Mouse (Mus musculus): ENCODE data around the gene Skil. TPM values are rescaled to one million over a fixed set of nuclear protein-coding genes. Genes with fewer than 3 reads are reported as not detected.
A peak's percentile ranks its signal among the peaks of the same experiment; 100 is the strongest.

Gene Skil
- polyA plus RNA-seq, 1 experiment from 2014 or later = 34.9 TPM

- ATAC-seq (ENCODE audit: insufficient number of reproducible peaks, insufficient read depth, low FRiP score, low TSS enrichment) = no peak
- no peaks in the 10 kb centered on the region for H3K9me3 ChIP-seq
- H3K27ac ChIP-seq = no peak overlapping the region
- no peaks in the 10 kb centered on the region for H3K27me3 ChIP-seq
- H3K4me3 ChIP-seq = no peak overlapping the region
- 0 out of 2 replicates have a peak, but pooled peaks cover 4% of the 10 kb centered on the region for H3K36me3 ChIP-seq
- no peak overlapping the region for H3K9ac ChIP-seq
- H3K4me1 ChIP-seq = peaks cover 29% of the 10 kb centered on the region; the same call in 1 of the 2 replicates
- 81% methylated on average over 5 of the region's 5 CpGs for WGBS
- H3K4me2 ChIP-seq (replicated peaks) = peak overlapping the region; percentile 40
These were observed 5.2 kb downstream of the Skil start for GRCm38 (mm10) chr3:31100026-31100425.

GRCm38 (mm10) chr3:31100802-31101201 is 5.9 kb downstream of the Skil start:
- Histone ChIP-seq H3K27ac (no peak overlapping the region), H3K4me3 (no peak overlapping the region), H3K9me3 (no peaks in the 10 kb centered on the region), H3K27me3 (no peaks in the 10 kb centered on the region), H3K9ac (no peak overlapping the region), H3K36me3 (0 out of 2 replicates have a peak, but pooled peaks cover 9% of the 10 kb centered on the region), H3K4me1 (peaks cover 30% of the 10 kb centered on the region; the same call in 1 of the 2 replicates), H3K4me2 (replicated peaks) (no peak overlapping the region)
- no peak for ATAC-seq (ENCODE audit: insufficient number of reproducible peaks, insufficient read depth, low FRiP score, low TSS enrichment)
- 95% methylated on average over 3 of the region's 3 CpGs for WGBS

- Histone ChIP-seq H3K36me3 (0 out of 2 replicates have a peak, but pooled peaks cover 5% of the 10 kb centered on the region), H3K4me1 (0 out of 2 replicates have a peak, but pooled peaks cover 11% of the 10 kb centered on the region), H3K27ac (no peak overlapping the region), H3K27me3 (no peaks in the 10 kb centered on the region), H3K4me3 (no peak overlapping the region), H3K9ac (no peak overlapping the region), H3K4me2 (replicated peaks) (no peak overlapping the region), H3K9me3 (no peaks in the 10 kb centered on the region)
- no peak for ATAC-seq (ENCODE audit: insufficient number of reproducible peaks, insufficient read depth, low FRiP score, low TSS enrichment)
- 65% methylated on average over 6 of the region's 6 CpGs for WGBS
These were observed 10.1 kb downstream of the Skil start for GRCm38 (mm10) chr3:31104936-31105335.

GRCm38 (mm10) chr3:31106597-31106996 is 11.7 kb downstream of the Skil start:
- H3K9ac ChIP-seq = no peak overlapping the region
- H3K4me3 ChIP-seq = no peak overlapping the region
- 90% methylated on average over 6 of the region's 6 CpGs for whole genome bisulfite sequencing
- H3K9me3 ChIP-seq = no peaks in the 10 kb centered on the region
- no peak overlapping the region for H3K27ac ChIP-seq
- H3K4me1 ChIP-seq = 0 out of 2 replicates have a peak, but pooled peaks cover 4% of the 10 kb centered on the region
- H3K36me3 ChIP-seq = 0 out of 2 replicates have a peak, but pooled peaks cover 5% of the 10 kb centered on the region
- no peak overlapping the region for H3K4me2 ChIP-seq (replicated peaks)
- ATAC-seq (ENCODE audit: insufficient number of reproducible peaks, insufficient read depth, low FRiP score, low TSS enrichment) = no peak
- no peaks in the 10 kb centered on the region for H3K27me3 ChIP-seq

- Histone ChIP-seq H3K4me2 (replicated peaks) (no peak overlapping the region), H3K27ac (no peak overlapping the region), H3K27me3 (no peaks in the 10 kb centered on the region), H3K36me3 (0 out of 2 replicates have a peak, but pooled peaks cover 5% of the 10 kb centered on the region), H3K4me1 (0 out of 2 replicates have a peak, but pooled peaks cover 4% of the 10 kb centered on the region), H3K9ac (no peak overlapping the region), H3K4me3 (no peak overlapping the region), H3K9me3 (no peaks in the 10 kb centered on the region)
- no peak for ATAC-seq (ENCODE audit: insufficient number of reproducible peaks, insufficient read depth, low FRiP score, low TSS enrichment)
- 86% methylated on average over 4 of the region's 4 CpGs for WGBS
These were observed 12.8 kb downstream of the Skil start for GRCm38 (mm10) chr3:31107674-31108073.

GRCm38 (mm10) chr3:31109108-31109507 is 14.2 kb downstream of the Skil start:
- Histone ChIP-seq H3K9me3 (no peaks in the 10 kb centered on the region), H3K36me3 (peaks cover 15% of the 10 kb centered on the region), H3K9ac (no peak overlapping the region), H3K27ac (no peak overlapping the region), H3K27me3 (no peaks in the 10 kb centered on the region), H3K4me2 (replicated peaks) (no peak overlapping the region), H3K4me3 (no peak overlapping the region), H3K4me1 (0 out of 2 replicates have a peak, but pooled peaks cover 4% of the 10 kb centered on the region)
- 86% methylated on average over 3 of the region's 3 CpGs for WGBS
- ATAC-seq (ENCODE audit: insufficient number of reproducible peaks, insufficient read depth, low FRiP score, low TSS enrichment) = no peak

- 69% methylated on average over 4 of the region's 4 CpGs for WGBS
- ATAC-seq (ENCODE audit: insufficient number of reproducible peaks, insufficient read depth, low FRiP score, low TSS enrichment) = no peak
- Histone ChIP-seq H3K9ac (no peak overlapping the region), H3K27ac (no peak overlapping the region), H3K4me2 (replicated peaks) (no peak overlapping the region), H3K36me3 (peaks cover 34% of the 10 kb centered on the region), H3K4me1 (no peaks in the 10 kb centered on the region), H3K4me3 (no peak overlapping the region), H3K27me3 (no peaks in the 10 kb centered on the region), H3K9me3 (no peaks in the 10 kb centered on the region)
These were observed 28.2 kb downstream of the Skil start for GRCm38 (mm10) chr3:31123098-31123497.

GRCm38 (mm10) chr3:31126303-31126702 is 31.4 kb downstream of the Skil start:
- Histone ChIP-seq H3K27ac (no peak overlapping the region), H3K9me3 (no peaks in the 10 kb centered on the region), H3K9ac (no peak overlapping the region), H3K36me3 (peaks cover 11% of the 10 kb centered on the region), H3K27me3 (no peaks in the 10 kb centered on the region), H3K4me2 (replicated peaks) (no peak overlapping the region), H3K4me3 (no peak overlapping the region), H3K4me1 (no peaks in the 10 kb centered on the region)
- WGBS = 69% methylated on average over 4 of the region's 4 CpGs
- ATAC-seq (ENCODE audit: insufficient number of reproducible peaks, insufficient read depth, low FRiP score, low TSS enrichment) = no peak

GRCm38 (mm10) chr3:31126848-31127247 is 32.0 kb downstream of the Skil start:
- Histone ChIP-seq H3K9ac (no peak overlapping the region), H3K27ac (no peak overlapping the region), H3K4me3 (no peak overlapping the region), H3K9me3 (no peaks in the 10 kb centered on the region), H3K4me2 (replicated peaks) (no peak overlapping the region), H3K4me1 (no peaks in the 10 kb centered on the region), H3K27me3 (no peaks in the 10 kb centered on the region), H3K36me3 (peaks cover 10% of the 10 kb centered on the region)
- WGBS = 83% methylated on average over 3 of the region's 3 CpGs
- no peak for ATAC-seq (ENCODE audit: insufficient number of reproducible peaks, insufficient read depth, low FRiP score, low TSS enrichment)

GRCm38 (mm10) chr3:31129766-31130165 is 34.9 kb downstream of the Skil start:
- ATAC-seq (ENCODE audit: insufficient number of reproducible peaks, insufficient read depth, low FRiP score, low TSS enrichment) = no peak
- no peak overlapping the region for H3K9ac ChIP-seq
- no peaks in the 10 kb centered on the region for H3K27me3 ChIP-seq

GRCm38 (mm10) chr3:31133664-31134063 is 38.8 kb downstream of the Skil start:
- ATAC-seq (ENCODE audit: insufficient number of reproducible peaks, insufficient read depth, low FRiP score, low TSS enrichment) = no peak
- Histone ChIP-seq H3K4me2 (replicated peaks) (no peak overlapping the region), H3K36me3 (no peaks in the 10 kb centered on the region), H3K27ac (no peak overlapping the region), H3K4me1 (no peaks in the 10 kb centered on the region), H3K27me3 (no peaks in the 10 kb centered on the region), H3K9me3 (no peaks in the 10 kb centered on the region), H3K4me3 (no peak overlapping the region), H3K9ac (no peak overlapping the region)
- 47% methylated on average over 5 of the region's 5 CpGs for WGBS

More at GRCm38 (mm10) chr3:31129766-31130165, 34.9 kb downstream of the Skil start:
- Histone ChIP-seq H3K36me3 (no peaks in the 10 kb centered on the region), H3K4me1 (no peaks in the 10 kb centered on the region), H3K4me2 (replicated peaks) (no peak overlapping the region), H3K4me3 (no peak overlapping the region), H3K27ac (no peak overlapping the region), H3K9me3 (no peaks in the 10 kb centered on the region)
- WGBS = 47% methylated on average over 4 of the region's 4 CpGs

GRCm38 (mm10) chr3:31134246-31134645 is 39.4 kb downstream of the Skil start:
- H3K4me3 ChIP-seq = no peak overlapping the region
- no peaks in the 10 kb centered on the region for H3K9me3 ChIP-seq
- ATAC-seq (ENCODE audit: insufficient number of reproducible peaks, insufficient read depth, low FRiP score, low TSS enrichment) = no peak
- no peak overlapping the region for H3K4me2 ChIP-seq (replicated peaks)
- H3K9ac ChIP-seq = no peak overlapping the region
- WGBS = 78% methylated on average over 8 of the region's 8 CpGs
- no peaks in the 10 kb centered on the region for H3K4me1 ChIP-seq
- no peaks in the 10 kb centered on the region for H3K36me3 ChIP-seq
- H3K27ac ChIP-seq = no peak overlapping the region
- no peaks in the 10 kb centered on the region for H3K27me3 ChIP-seq

All from embryonic facial prominence, embryonic 12.5 days (tissue).